Mouse (Mus musculus): ENCODE data around the gene Slc9a6. TPM values are rescaled to one million over a fixed set of nuclear protein-coding genes. Genes with fewer than 3 reads are reported as not detected.
A peak's percentile ranks its signal among the peaks of the same experiment; 100 is the strongest.

Slc9a6 gene
- polyA plus RNA-seq, 1 experiment from 2014 or later = 42.3 TPM

DNA sequence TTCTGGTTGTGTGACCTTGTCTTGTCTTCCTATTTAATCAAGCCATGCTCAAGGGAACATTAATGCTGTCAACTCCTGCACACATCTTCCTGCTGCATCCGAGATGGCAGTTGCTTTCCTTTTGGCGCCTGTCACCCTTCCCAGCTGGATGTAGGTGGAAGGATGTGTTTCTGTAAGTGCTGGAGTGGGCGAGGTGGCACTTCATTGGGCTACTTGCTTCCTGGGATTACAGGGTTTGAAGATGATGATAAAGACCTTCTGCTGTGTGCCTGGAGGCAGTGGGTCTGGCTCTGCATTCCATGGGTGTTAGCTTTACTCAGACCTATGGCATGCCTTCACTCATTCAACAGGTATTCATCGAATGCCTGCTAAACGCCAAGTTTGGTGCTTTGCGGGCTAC lies 68.2 kb downstream of the Slc9a6 start:
- no peak for ATAC-seq (ENCODE audit: low read depth)
- H3K4me1 ChIP-seq (ENCODE audit: control insufficient read depth, insufficient read depth, low read length) = no peaks in the 10 kb centered on the region
- 85% methylated on average over 6 of the region's 6 CpGs for WGBS
- no peak overlapping the region for H3K27ac ChIP-seq (ENCODE audit: low read depth, low read length)
- no peak overlapping the region for H3K4me2 ChIP-seq (ENCODE audit: low read depth, low read length)
- H3K27me3 ChIP-seq (ENCODE audit: control insufficient read depth, insufficient read depth, low read length) = no peaks in the 10 kb centered on the region
- H3K9me3 ChIP-seq (ENCODE audit: control insufficient read depth, low read length) = no peaks in the 10 kb centered on the region
- no peak overlapping the region for H3K4me3 ChIP-seq (ENCODE audit: low read depth, low read length)
- H3K36me3 ChIP-seq (ENCODE audit: control insufficient read depth, insufficient read depth, low read length) = no peaks in the 10 kb centered on the region
- no peak overlapping the region for H3K9ac ChIP-seq (replicated peaks; ENCODE audit: low read depth, low read length)

DNA sequence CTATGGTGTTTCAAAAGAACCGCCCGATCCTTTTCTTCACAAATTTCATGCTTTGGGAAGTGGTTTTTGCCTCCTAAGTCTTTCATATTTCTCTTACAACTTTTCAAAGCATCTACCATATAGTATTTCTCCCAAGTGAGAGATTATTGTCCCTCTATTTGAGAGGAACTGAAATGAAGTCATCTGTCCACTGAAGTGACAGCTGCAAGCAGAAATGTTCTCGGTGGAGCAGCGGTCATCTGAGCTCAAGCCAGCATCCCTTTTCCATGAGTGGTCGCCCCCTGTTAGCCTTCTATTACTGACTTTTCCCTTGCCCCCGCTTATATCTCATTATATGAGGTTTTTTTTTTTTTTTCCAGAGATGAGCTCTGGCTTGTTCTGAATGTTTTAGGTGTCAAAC lies 69.5 kb downstream of the Slc9a6 start:
- Histone ChIP-seq H3K27ac (ENCODE audit: low read depth, low read length) (no peak overlapping the region), H3K4me1 (ENCODE audit: control insufficient read depth, insufficient read depth, low read length) (no peaks in the 10 kb centered on the region)
- 80% methylated on average over 6 of the region's 6 CpGs for WGBS

DNA sequence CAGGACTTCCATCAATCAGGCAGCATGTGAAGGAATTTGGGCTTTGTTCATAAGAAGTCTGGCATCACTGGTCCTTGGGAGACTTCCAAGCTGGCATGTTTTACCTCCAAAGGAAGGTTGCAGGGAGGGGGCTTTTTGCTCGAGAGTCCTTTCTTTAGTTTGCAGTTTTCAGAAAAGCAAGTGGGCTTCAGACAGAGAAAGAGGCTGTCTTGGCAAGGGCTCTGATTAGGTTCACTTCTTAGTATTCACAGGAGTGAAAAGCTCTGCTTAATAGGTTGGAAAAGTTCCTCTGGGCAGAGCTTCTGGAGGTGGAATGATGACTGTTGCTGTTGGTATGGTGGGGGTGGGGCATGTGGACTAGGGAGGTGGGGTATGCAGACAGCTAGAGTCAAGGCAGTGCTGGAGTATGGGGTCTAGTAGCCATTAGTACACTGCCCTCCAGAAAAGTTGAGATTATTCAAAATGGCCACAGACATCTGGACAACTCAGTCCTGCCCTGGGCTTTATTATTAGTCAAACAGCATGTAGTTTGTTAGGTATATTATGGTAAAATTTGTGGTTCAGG lies 72.7 kb downstream of the Slc9a6 start:
- Histone ChIP-seq H3K36me3 (ENCODE audit: control insufficient read depth, insufficient read depth, low read length) (no peaks in the 10 kb centered on the region), H3K4me1 (ENCODE audit: control insufficient read depth, insufficient read depth, low read length) (no peaks in the 10 kb centered on the region), H3K4me3 (ENCODE audit: low read depth, low read length) (no peak overlapping the region), H3K4me2 (ENCODE audit: low read depth, low read length) (no peak overlapping the region), H3K27ac (ENCODE audit: low read depth, low read length) (no peak overlapping the region), H3K9me3 (ENCODE audit: control insufficient read depth, low read length) (no peaks in the 10 kb centered on the region), H3K27me3 (ENCODE audit: control insufficient read depth, insufficient read depth, low read length) (no peaks in the 10 kb centered on the region), H3K9ac (replicated peaks; ENCODE audit: low read depth, low read length) (no peak overlapping the region)
- ATAC-seq (ENCODE audit: low read depth) = peak; percentile 69
- 35% methylated on average over 1 of the region's 1 CpGs for whole genome bisulfite sequencing

More for the DNA sequence above, 69.5 kb downstream of the Slc9a6 start:
- H3K9me3 ChIP-seq (ENCODE audit: control insufficient read depth, low read length) = no peaks in the 10 kb centered on the region
- no peak overlapping the region for H3K9ac ChIP-seq (replicated peaks; ENCODE audit: low read depth, low read length)
- H3K27me3 ChIP-seq (ENCODE audit: control insufficient read depth, insufficient read depth, low read length) = no peaks in the 10 kb centered on the region
- no peaks in the 10 kb centered on the region for H3K36me3 ChIP-seq (ENCODE audit: control insufficient read depth, insufficient read depth, low read length)
- H3K4me3 ChIP-seq (ENCODE audit: low read depth, low read length) = no peak overlapping the region
- ATAC-seq (ENCODE audit: low read depth) = no peak
- H3K4me2 ChIP-seq (ENCODE audit: low read depth, low read length) = no peak overlapping the region

DNA sequence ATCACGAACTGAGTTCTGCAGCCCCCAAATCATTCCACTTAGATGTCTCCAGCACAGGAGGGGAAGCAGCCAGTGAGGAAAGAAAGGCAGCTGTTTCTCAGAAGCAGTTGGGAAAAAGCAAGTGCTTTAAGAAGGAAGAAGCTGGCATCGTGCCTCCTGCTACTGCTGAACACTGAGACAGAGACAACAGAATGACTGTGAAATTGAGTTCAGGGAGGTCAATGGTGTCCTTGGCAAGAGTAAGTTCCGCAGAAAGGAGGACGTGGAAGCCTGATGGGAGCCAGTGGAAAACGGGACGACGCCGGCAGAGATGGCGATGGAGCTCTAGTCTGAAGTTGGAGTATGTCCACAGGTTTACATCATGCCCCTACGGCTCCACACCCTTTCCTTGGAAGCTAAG lies 74.0 kb downstream of the Slc9a6 start:
- H3K4me3 ChIP-seq (ENCODE audit: low read depth, low read length) = no peak overlapping the region
- no peaks in the 10 kb centered on the region for H3K9me3 ChIP-seq (ENCODE audit: control insufficient read depth, low read length)
- no peak overlapping the region for H3K9ac ChIP-seq (replicated peaks; ENCODE audit: low read depth, low read length)
- no peaks in the 10 kb centered on the region for H3K27me3 ChIP-seq (ENCODE audit: control insufficient read depth, insufficient read depth, low read length)
- no peaks in the 10 kb centered on the region for H3K4me1 ChIP-seq (ENCODE audit: control insufficient read depth, insufficient read depth, low read length)
- no peak overlapping the region for H3K27ac ChIP-seq (ENCODE audit: low read depth, low read length)
- 66% methylated on average over 10 of the region's 10 CpGs for WGBS
- ATAC-seq (ENCODE audit: low read depth) = no peak; the same call in 1 of the 2 replicates
- H3K36me3 ChIP-seq (ENCODE audit: control insufficient read depth, insufficient read depth, low read length) = no peaks in the 10 kb centered on the region
- no peak overlapping the region for H3K4me2 ChIP-seq (ENCODE audit: low read depth, low read length)

DNA sequence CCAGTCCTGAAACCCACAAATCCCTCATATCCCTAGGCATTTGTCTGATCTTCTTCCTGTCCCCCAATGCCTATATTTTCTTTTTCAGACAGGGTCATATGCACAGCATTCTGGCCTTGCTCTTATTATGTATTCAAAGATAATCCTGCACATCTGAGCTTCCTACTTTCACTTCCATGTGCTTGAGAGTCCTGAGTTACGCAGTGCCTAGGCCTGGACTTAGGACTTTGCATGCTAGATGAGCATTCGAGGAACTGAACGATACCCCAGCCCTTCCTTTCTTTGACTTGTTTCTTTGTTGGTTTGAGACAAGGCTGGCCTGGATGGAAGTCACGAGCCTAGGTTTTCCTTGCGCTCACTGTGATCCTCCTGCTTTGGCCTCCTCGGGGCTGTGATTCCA lies 83.0 kb downstream of the Slc9a6 start:
- Histone ChIP-seq H3K4me3 (ENCODE audit: low read depth, low read length) (no peak overlapping the region), H3K36me3 (ENCODE audit: control insufficient read depth, insufficient read depth, low read length) (no peaks in the 10 kb centered on the region), H3K9ac (replicated peaks; ENCODE audit: low read depth, low read length) (no peak overlapping the region), H3K27me3 (ENCODE audit: control insufficient read depth, insufficient read depth, low read length) (no peaks in the 10 kb centered on the region), H3K4me2 (ENCODE audit: low read depth, low read length) (no peak overlapping the region), H3K4me1 (ENCODE audit: control insufficient read depth, insufficient read depth, low read length) (no peaks in the 10 kb centered on the region), H3K9me3 (ENCODE audit: control insufficient read depth, low read length) (no peaks in the 10 kb centered on the region), H3K27ac (ENCODE audit: low read depth, low read length) (no peak overlapping the region)
- no peak for ATAC-seq (ENCODE audit: low read depth)
- 93% methylated on average over 6 of the region's 6 CpGs for WGBS

DNA sequence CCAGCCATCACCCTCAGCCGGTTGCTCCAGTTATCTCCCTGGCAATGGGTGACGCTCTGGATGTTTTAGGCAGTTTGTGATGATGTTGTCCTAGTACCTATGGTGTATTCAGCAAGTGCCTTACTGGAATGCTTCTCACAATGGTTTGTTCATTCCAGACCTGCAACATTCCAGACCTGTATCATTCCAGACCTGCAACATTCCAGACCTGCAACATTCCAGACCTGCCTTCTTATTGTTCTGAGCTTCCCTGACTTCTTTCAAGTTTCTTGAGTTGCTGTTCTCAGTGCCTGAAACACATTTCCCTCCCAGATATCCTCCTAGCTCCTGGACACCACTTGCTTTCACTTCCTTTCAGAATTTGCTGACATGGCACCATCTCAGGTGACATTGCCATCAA lies 85.0 kb downstream of the Slc9a6 start:
- no peak overlapping the region for H3K4me3 ChIP-seq (ENCODE audit: low read depth, low read length)
- WGBS = 93% methylated on average over 2 of the region's 2 CpGs
- H3K27ac ChIP-seq (ENCODE audit: low read depth, low read length) = no peak overlapping the region
- no peaks in the 10 kb centered on the region for H3K27me3 ChIP-seq (ENCODE audit: control insufficient read depth, insufficient read depth, low read length)
- no peak overlapping the region for H3K9ac ChIP-seq (replicated peaks; ENCODE audit: low read depth, low read length)
- H3K4me2 ChIP-seq (ENCODE audit: low read depth, low read length) = no peak overlapping the region
- H3K4me1 ChIP-seq (ENCODE audit: control insufficient read depth, insufficient read depth, low read length) = no peaks in the 10 kb centered on the region
- no peak for ATAC-seq (ENCODE audit: low read depth)
- H3K9me3 ChIP-seq (ENCODE audit: control insufficient read depth, low read length) = no peaks in the 10 kb centered on the region
- H3K36me3 ChIP-seq (ENCODE audit: control insufficient read depth, insufficient read depth, low read length) = no peaks in the 10 kb centered on the region

DNA sequence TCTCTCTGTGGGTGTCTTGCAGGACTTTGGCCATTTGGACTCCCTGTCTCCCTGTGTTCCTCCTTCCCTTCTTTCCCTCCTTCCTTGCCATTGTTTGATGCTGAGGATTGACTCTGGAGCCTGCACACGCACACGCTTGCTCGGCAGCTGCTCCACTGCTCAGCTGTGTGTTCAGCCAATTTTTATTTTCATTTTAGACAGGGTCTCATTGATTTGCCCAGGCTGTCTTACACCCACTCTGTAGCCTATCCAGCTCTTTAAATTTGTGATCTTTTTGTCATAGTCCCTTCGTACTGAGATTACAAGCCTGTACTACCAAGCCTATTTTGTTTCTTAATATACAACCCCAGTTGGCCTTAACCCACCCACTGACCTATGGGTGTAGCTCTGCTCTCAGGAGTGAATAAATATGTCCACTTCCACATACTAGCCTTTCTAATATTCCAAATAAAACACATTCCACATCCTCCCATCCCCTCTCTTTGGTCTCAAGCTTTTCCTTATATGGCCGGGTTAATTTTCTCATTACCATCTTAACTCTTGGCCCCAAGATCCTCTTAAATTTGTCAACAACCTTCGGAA lies 87.7 kb downstream of the Slc9a6 start:
- Histone ChIP-seq H3K4me3 (ENCODE audit: low read depth, low read length) (no peak overlapping the region), H3K27ac (ENCODE audit: low read depth, low read length) (no peak overlapping the region), H3K9me3 (ENCODE audit: control insufficient read depth, low read length) (no peaks in the 10 kb centered on the region), H3K4me2 (ENCODE audit: low read depth, low read length) (no peak overlapping the region), H3K4me1 (ENCODE audit: control insufficient read depth, insufficient read depth, low read length) (no peaks in the 10 kb centered on the region), H3K9ac (replicated peaks; ENCODE audit: low read depth, low read length) (no peak overlapping the region), H3K36me3 (ENCODE audit: control insufficient read depth, insufficient read depth, low read length) (no peaks in the 10 kb centered on the region), H3K27me3 (ENCODE audit: control insufficient read depth, insufficient read depth, low read length) (no peaks in the 10 kb centered on the region)
- 81% methylated on average over 6 of the region's 6 CpGs for WGBS
- ATAC-seq (ENCODE audit: low read depth) = no peak

DNA sequence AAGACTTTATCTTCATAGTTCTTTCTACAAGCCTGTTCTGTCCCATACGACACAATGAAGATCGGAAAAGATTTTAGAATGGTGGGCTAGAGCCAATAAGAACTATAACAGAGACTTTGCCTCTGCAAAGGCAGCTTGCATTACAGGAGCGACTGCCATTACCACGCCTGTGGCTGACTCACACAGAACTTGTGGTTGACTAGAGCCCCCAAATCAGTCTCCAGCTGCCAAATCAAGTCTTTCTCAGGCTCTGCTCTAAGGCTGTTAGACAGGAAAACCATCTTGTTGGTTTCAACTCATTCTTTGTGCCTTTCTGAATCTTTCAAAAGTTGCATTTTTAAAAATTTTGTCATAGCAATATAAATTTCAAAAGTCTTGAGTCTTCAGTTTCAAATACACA lies 88.3 kb downstream of the Slc9a6 start:
- no peak for ATAC-seq (ENCODE audit: low read depth)
- WGBS = 90% methylated on average over 4 of the region's 4 CpGs
- Histone ChIP-seq H3K9me3 (ENCODE audit: control insufficient read depth, low read length) (no peaks in the 10 kb centered on the region), H3K36me3 (ENCODE audit: control insufficient read depth, insufficient read depth, low read length) (no peaks in the 10 kb centered on the region), H3K4me3 (ENCODE audit: low read depth, low read length) (no peak overlapping the region), H3K4me2 (ENCODE audit: low read depth, low read length) (no peak overlapping the region), H3K27ac (ENCODE audit: low read depth, low read length) (no peak overlapping the region), H3K4me1 (ENCODE audit: control insufficient read depth, insufficient read depth, low read length) (no peaks in the 10 kb centered on the region), H3K9ac (replicated peaks; ENCODE audit: low read depth, low read length) (no peak overlapping the region), H3K27me3 (ENCODE audit: control insufficient read depth, insufficient read depth, low read length) (no peaks in the 10 kb centered on the region)

DNA sequence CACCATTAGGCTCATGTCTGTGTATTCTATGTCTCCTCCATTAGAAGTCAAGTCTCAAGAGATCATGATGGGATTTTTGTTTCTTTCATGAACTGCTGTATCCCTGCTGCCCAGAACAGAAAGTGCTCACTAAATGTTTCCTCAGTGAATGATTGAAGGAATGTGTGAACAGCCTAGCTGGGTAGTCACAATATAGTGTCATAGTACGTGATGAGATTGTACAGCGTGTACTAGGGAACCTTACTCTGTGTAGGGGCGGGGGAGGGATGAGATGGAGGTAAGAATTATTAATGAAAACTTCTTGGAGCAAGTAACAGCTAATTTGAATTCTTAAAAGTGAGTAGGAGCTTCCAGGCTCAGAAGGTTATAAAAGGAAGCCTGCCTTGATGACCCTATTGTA lies 91.7 kb downstream of the Slc9a6 start:
- WGBS = 80% methylated on average over 3 of the region's 3 CpGs
- no peaks in the 10 kb centered on the region for H3K9me3 ChIP-seq (ENCODE audit: control insufficient read depth, low read length)
- no peaks in the 10 kb centered on the region for H3K27me3 ChIP-seq (ENCODE audit: control insufficient read depth, insufficient read depth, low read length)
- no peak overlapping the region for H3K4me2 ChIP-seq (ENCODE audit: low read depth, low read length)
- no peak for ATAC-seq (ENCODE audit: low read depth)
- H3K36me3 ChIP-seq (ENCODE audit: control insufficient read depth, insufficient read depth, low read length) = no peaks in the 10 kb centered on the region
- no peak overlapping the region for H3K27ac ChIP-seq (ENCODE audit: low read depth, low read length)
- no peak overlapping the region for H3K4me3 ChIP-seq (ENCODE audit: low read depth, low read length)
- H3K9ac ChIP-seq (replicated peaks; ENCODE audit: low read depth, low read length) = no peak overlapping the region
- H3K4me1 ChIP-seq (ENCODE audit: control insufficient read depth, insufficient read depth, low read length) = no peaks in the 10 kb centered on the region
